Mouse (Mus musculus) forebrain, postnatal 0 days (tissue): ENCODE results near the gene Pla2g5. TPM values are rescaled to one million over a fixed set of nuclear protein-coding genes. Genes with fewer than 3 reads are reported as not detected.

Experiments
- ATAC-seq: fragments of 200-750 bp; cut with Nextera tagmentation; 2 replicates; pipeline ENCODE4 v1.8.0; 2017; ENCODE audit warnings: mild to moderate bottlenecking, moderate library complexity
- DNase-seq: peaks from one replicate; pipeline ENCODE4 v3.0.0-alpha.2; 2015
- H3K27ac ChIP-seq: fragments of 300-500 bp; sonication (generic); 2 replicates; pipeline ENCODE4 v1.5.1; 2014; ENCODE audit warnings: low read depth, mild to moderate bottlenecking, antibody characterized with exemption, low read length, moderate library complexity, mixed read lengths
- H3K27me3 ChIP-seq: fragments of 300-500 bp; sonication (generic); 2 replicates; pipeline ENCODE4 v1.6.1; 2014; ENCODE audit warnings: mild to moderate bottlenecking, low read length, mixed read lengths; ENCODE audit not compliant: insufficient read depth
- H3K36me3 ChIP-seq: fragments of 300-500 bp; sonication (generic); 2 replicates; pipeline ENCODE4 v1.6.1; 2014; ENCODE audit warnings: mild to moderate bottlenecking, moderate library complexity; ENCODE audit not compliant: insufficient read depth
- H3K4me1 ChIP-seq: fragments of 300-500 bp; sonication (generic); 2 replicates; pipeline ENCODE4 v1.6.1; 2014; ENCODE audit warnings: antibody characterized with exemption; ENCODE audit not compliant: insufficient read depth
- H3K4me2 ChIP-seq: fragments of 300-500 bp; sonication (generic); 2 replicates; pipeline ENCODE4 v1.6.1; 2014; ENCODE audit warnings: low read depth, mild to moderate bottlenecking, moderate library complexity
- H3K4me3 ChIP-seq: fragments of 300-500 bp; sonication (generic); 2 replicates; pipeline ENCODE4 v1.5.1; 2014; ENCODE audit warnings: low read depth, low read length, mixed read lengths
- H3K9ac ChIP-seq: fragments of 300-500 bp; sonication (generic); 2 replicates; pipeline ENCODE4 v1.6.1; 2014; ENCODE audit warnings: mild to moderate bottlenecking
- H3K9me3 ChIP-seq: fragments of 300-500 bp; sonication (generic); 2 replicates; pipeline ENCODE4 v1.6.1; 2016; ENCODE audit warnings: low read length
- CTCF ChIP-seq: sonication (generic); IDR thresholded peaks from 2 replicates; pipeline ENCODE4 v1.5.1; 2016; ENCODE audit warnings: antibody characterized with exemption, control low read depth, low read depth
- WGBS: fragments of 180-500 bp; shearing (Covaris S2); extraction: QIAGEN DNeasy Blood & Tissue Kit; methylation state at CpG from one replicate; pipeline ENCODE4 v1.1.7; 2014; 5-methylcytosine and 5-hydroxymethylcytosine counted together
- polyA plus RNA-seq: library from polyadenylated mRNA; unstranded; fragments of >200 nt; fragmentation: Nextera tagmentation; extraction: Ambion mirVana; gene quantifications from 2 replicates; pipeline ENCODE4 v1.2.1, GENCODE M21; 2015
- total RNA-seq: library from RNA; depleted of rRNA; stranded (reverse); fragments of >200 nt; gene quantifications from 2 replicates; pipeline ENCODE4 v1.2.3, GENCODE M21; 2014

The Pla2g5 gene
- total and polyA plus RNA-seq, 2 experiments from 2014 or later, result 1.5 to 2.9 TPM

GRCm38 (mm10) chr4:138788381-138788780, 74.9 kb downstream of the Pla2g5 start:
- WGBS, result 75% methylated on average over 4 of the region's 4 CpGs
- Histone ChIP-seq H3K36me3 (no peaks in the 10 kb centered on the region), H3K4me3 (no peak overlapping the region), H3K4me1 (no peaks in the 10 kb centered on the region), H3K9ac (no peak overlapping the region), H3K27ac (no peak overlapping the region), H3K27me3 (no peaks in the 10 kb centered on the region), H3K4me2 (no peak overlapping the region), H3K9me3 (no peaks in the 10 kb centered on the region)
- ATAC-seq (no peak), DNase-seq (no peak)
- TF ChIP-seq CTCF, result no peak

GRCm38 (mm10) chr4:138786141-138786540, 77.1 kb downstream of the Pla2g5 start:
- Histone ChIP-seq H3K9me3 (no peaks in the 10 kb centered on the region), H3K36me3 (no peaks in the 10 kb centered on the region), H3K4me2 (no peak overlapping the region), H3K9ac (no peak overlapping the region), H3K27ac (no peak overlapping the region), H3K4me3 (no peak overlapping the region), H3K27me3 (no peaks in the 10 kb centered on the region), H3K4me1 (no peaks in the 10 kb centered on the region)
- DNase-seq (no peak), ATAC-seq (no peak)
- 67% methylated on average over 4 of the region's 4 CpGs for WGBS
- no peak for TF ChIP-seq CTCF

- Histone ChIP-seq H3K27me3 (no peaks in the 10 kb centered on the region), H3K4me2 (no peak overlapping the region), H3K27ac (no peak overlapping the region), H3K4me1 (no peaks in the 10 kb centered on the region), H3K4me3 (no peak overlapping the region), H3K9me3 (no peaks in the 10 kb centered on the region), H3K36me3 (no peaks in the 10 kb centered on the region), H3K9ac (no peak overlapping the region)
- no peak for ATAC-seq
- peak; percentile 22; the same call in 1 of the 2 replicates for TF ChIP-seq CTCF
- DNase-seq, result no peak
- 62% methylated on average over 4 of the region's 4 CpGs for WGBS
Measured at GRCm38 (mm10) chr4:138785721-138786120, 77.6 kb downstream of the Pla2g5 start.

- no peaks in the 10 kb centered on the region for H3K9me3 ChIP-seq
- H3K27ac ChIP-seq, result no peak overlapping the region
- H3K27me3 ChIP-seq, result no peaks in the 10 kb centered on the region
- no peak overlapping the region for H3K4me3 ChIP-seq
- no peak overlapping the region for H3K9ac ChIP-seq
- no peak for ATAC-seq
- no peak for TF ChIP-seq CTCF
- no peaks in the 10 kb centered on the region for H3K36me3 ChIP-seq
- no peak overlapping the region for H3K4me2 ChIP-seq
- no peaks in the 10 kb centered on the region for H3K4me1 ChIP-seq
- no peak for DNase-seq
- WGBS, result 78% methylated on average over 6 of the region's 6 CpGs
Measured at GRCm38 (mm10) chr4:138782098-138782497, 81.2 kb downstream of the Pla2g5 start.

- Histone ChIP-seq H3K9ac (no peak overlapping the region), H3K4me2 (no peak overlapping the region), H3K4me1 (no peaks in the 10 kb centered on the region), H3K9me3 (no peaks in the 10 kb centered on the region), H3K27ac (no peak overlapping the region), H3K4me3 (no peak overlapping the region), H3K27me3 (no peaks in the 10 kb centered on the region), H3K36me3 (no peaks in the 10 kb centered on the region)
- ATAC-seq, result no peak
- TF ChIP-seq CTCF, result no peak
- WGBS, result 94% methylated on average over 5 of the region's 5 CpGs
- no peak for DNase-seq
Measured at GRCm38 (mm10) chr4:138780300-138780699, 83.0 kb downstream of the Pla2g5 start.

DNA sequence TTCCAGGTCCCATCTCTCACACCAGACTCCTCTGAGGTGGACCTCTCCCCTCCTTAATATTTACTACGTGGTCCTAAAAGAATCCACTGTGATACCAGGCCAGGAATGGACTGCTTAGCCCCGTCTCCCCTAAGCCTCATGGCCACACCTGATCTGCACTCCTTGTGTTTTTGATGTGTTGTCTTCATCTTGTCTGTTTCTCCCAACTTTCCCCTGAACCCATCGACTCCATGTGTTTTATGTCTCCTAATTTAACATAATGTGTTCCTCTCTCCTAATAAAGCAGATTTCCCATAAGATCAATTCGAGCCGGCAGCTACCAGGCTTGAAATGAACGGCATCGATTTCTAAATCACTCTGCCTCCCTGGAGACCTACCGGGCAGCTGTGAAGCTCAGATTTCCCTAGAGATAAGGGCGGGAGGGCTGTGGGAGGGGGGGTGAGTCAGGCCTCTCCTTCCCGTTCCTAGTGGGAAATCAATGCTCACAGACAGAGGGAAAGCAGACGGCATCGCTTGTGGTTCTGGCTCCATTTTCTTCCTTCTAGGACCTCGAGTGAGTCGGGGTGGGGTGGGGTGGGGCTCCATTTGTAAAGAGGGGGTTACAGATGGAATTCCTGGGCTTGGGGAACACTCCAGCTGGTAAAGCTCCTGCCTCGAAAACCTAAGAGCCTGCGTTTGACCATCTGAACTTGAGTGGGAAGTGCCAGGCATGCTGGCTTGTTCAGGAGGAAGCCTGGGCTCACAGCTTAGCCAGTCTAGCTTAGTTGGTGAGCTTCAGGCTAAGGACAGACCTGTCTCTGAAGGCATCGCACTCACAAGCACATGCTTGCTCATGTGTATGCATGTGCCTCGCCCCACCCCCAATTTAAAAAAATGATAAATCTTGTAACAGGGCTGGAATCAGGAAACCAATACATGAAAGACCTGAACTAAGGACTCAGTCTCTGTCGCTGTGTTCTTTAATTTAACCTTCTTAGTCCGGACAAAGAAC, 85.6 kb downstream of the Pla2g5 start:
- Histone ChIP-seq H3K4me3 (no peak overlapping the region), H3K27me3 (no peaks in the 10 kb centered on the region), H3K4me2 (no peak overlapping the region), H3K36me3 (no peaks in the 10 kb centered on the region), H3K9ac (no peak overlapping the region), H3K9me3 (no peaks in the 10 kb centered on the region), H3K27ac (no peak overlapping the region), H3K4me1 (no peaks in the 10 kb centered on the region)
- DNase-seq (peak; percentile 45), ATAC-seq (peak; percentile 48)
- WGBS, result 44% methylated on average over 20 of the region's 20 CpGs
- no peak for TF ChIP-seq CTCF

DNA sequence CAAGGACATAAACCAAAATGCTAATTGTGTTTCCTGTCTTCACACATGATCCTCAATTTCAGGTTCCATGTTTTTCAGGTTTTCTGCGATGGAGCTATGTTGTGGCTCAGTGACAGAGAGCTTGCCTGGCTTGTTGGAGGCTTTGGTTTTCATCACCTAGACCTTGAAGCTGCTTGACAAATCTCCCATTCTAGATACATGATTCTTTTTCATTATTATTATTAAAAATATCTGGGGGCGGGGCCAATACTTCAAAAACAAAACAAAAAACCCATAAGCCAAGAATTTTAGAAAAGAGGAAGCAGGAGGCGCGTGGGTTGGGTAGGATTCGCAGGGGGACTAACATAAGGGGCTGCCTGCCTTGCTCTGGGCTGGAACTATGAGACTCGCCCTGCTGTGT, 87.8 kb downstream of the Pla2g5 start, which contains the start of gene Pla2g2d:
Gene Pla2g2d, plus strand, starts transcription at position 301 of the 400 bp plus-strand sequence.
- no peaks in the 10 kb centered on the region for H3K36me3 ChIP-seq
- no peak for TF ChIP-seq CTCF
- DNase-seq (no peak), ATAC-seq (no peak)
- H3K27me3 ChIP-seq, result no peaks in the 10 kb centered on the region
- no peak within 1 kb of the TSS for H3K4me3 ChIP-seq
- H3K27ac ChIP-seq, result no peak within 1 kb of the TSS
- WGBS, result 88% methylated on average over 6 of the region's 6 CpGs
- H3K9me3 ChIP-seq, result no peaks in the 10 kb centered on the region
- no peak within 1 kb of the TSS for H3K9ac ChIP-seq
- H3K4me2 ChIP-seq, result no peak within 1 kb of the TSS
- H3K4me1 ChIP-seq, result no peaks in the 10 kb centered on the region
